Mouse (Mus musculus) kidney, embryonic 15.5 days (tissue): Measurements from ENCODE around the gene Abcg3. TPM values are rescaled to one million over a fixed set of nuclear protein-coding genes. Genes with fewer than 3 reads are reported as not detected.
A peak's percentile ranks its signal among the peaks of the same experiment; 100 is the strongest.
"Not testable (repeated sequence)": the region's sequence is repeated elsewhere in the genome, so short reads cannot be mapped to it uniquely, and the experiment has no call there.

Source experiments
- ATAC-seq: fragments of 200-750 bp; cut with Nextera tagmentation; replicated peaks from 2 replicates; pipeline ENCODE4 v1.8.0; 2017; ENCODE audit warnings: moderate TSS enrichment; ENCODE audit not compliant: low FRiP score
- H3K27ac ChIP-seq: fragments of 300-500 bp; sonication (generic); 2 replicates; pipeline ENCODE4 v1.5.1; 2015; ENCODE audit warnings: mild to moderate bottlenecking, inconsistent platforms
- H3K27me3 ChIP-seq: fragments of 300-500 bp; sonication (generic); 2 replicates; pipeline ENCODE4 v1.6.1; 2015; ENCODE audit warnings: inconsistent platforms
- H3K36me3 ChIP-seq: fragments of 300-500 bp; sonication (generic); 2 replicates; pipeline ENCODE4 v1.6.1; 2015; ENCODE audit warnings: inconsistent platforms
- H3K4me1 ChIP-seq: fragments of 300-500 bp; sonication (generic); 2 replicates; pipeline ENCODE4 v1.6.1; 2015; ENCODE audit warnings: inconsistent platforms
- H3K4me2 ChIP-seq: fragments of 300-500 bp; sonication (generic); 2 replicates; pipeline ENCODE4 v1.6.1; 2015; ENCODE audit warnings: moderate library complexity, mild to moderate bottlenecking, inconsistent platforms
- H3K4me3 ChIP-seq: fragments of 300-500 bp; sonication (generic); replicated peaks from 2 replicates; pipeline ENCODE4 v1.5.1; 2015; ENCODE audit warnings: mild to moderate bottlenecking, inconsistent platforms
- H3K9ac ChIP-seq: fragments of 300-500 bp; sonication (generic); 2 replicates; pipeline ENCODE4 v1.6.1; 2015; ENCODE audit warnings: mild to moderate bottlenecking, inconsistent platforms
- H3K9me3 ChIP-seq: fragments of 300-500 bp; sonication (generic); replicated peaks from 2 replicates; pipeline ENCODE4 v1.6.1; 2016; ENCODE audit warnings: inconsistent platforms
- WGBS: fragments of 180-500 bp; shearing (Covaris S2); methylation state at CpG from one replicate; pipeline ENCODE4 v1.1.7; 2015; ENCODE audit warnings: mixed read lengths; 5-methylcytosine and 5-hydroxymethylcytosine counted together
- polyA plus RNA-seq: library from polyadenylated mRNA; unstranded; fragments of >200 nt; fragmentation: Nextera tagmentation; extraction: Ambion mirVana; gene quantifications from 2 replicates; pipeline ENCODE4 v1.2.1, GENCODE M21; 2015

Gene Abcg3
- 1.3 TPM in 2 replicates for polyA plus RNA-seq

DNA sequence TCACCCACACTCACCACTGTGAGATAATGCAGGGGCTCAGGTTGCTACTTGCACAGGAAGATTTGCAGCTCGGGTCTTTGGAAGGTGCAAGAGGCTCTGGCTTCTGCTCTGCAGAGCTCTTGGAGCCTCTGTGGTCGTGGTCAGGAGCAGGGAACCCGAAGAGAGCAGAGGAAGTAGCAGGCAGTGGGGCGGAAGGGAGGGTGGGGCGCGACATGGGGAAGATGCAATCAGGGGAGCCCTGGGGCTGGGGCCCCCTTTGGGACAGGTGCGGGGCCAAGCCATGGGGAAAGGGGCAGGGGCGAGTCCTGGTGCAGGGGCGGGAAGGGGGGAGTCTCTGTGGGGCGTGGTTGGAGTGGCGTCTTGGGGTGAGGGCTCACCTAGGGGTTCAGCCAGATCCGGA, at the start of gene Abcg3:
Gene Abcg3 (minus strand): TSS at position 184 of the 400 bp plus-strand sequence.
- WGBS, result 33% methylated on average over 12 of the region's 12 CpGs
- Histone ChIP-seq H3K27ac (no peak within 1 kb of the TSS), H3K27me3 (no peaks in the 10 kb centered on the region), H3K9me3 (no peaks in the 10 kb centered on the region), H3K4me2 (peak within 1 kb of the TSS; percentile 55), H3K4me1 (peaks cover 3% of the 10 kb centered on the region; the same call in 1 of the 2 replicates), H3K4me3 (peak within 1 kb of the TSS; percentile 27), H3K9ac (no peak within 1 kb of the TSS), H3K36me3 (no peaks in the 10 kb centered on the region)
- ATAC-seq, result peak; percentile 49; the same call in 1 of the 2 replicates

DNA sequence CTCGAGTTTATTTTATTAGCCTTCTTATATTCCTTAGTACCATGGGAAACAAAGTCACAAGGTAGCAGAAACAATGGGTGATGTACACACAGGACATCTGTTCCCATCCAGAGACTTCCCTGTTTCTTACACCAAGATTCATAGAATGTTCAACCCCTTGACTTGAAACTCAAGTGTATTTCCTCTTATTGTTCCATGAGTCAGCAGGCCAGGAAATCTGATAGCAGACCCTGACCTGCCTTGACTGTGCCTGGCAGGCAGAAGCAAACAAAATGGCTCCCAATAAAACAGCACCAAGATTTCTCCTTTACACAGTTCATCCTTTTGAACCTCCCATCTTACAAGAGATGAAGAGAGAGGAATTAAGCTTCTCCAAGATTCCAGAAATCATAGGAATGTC, 30.0 kb upstream of the Abcg3 start:
- no peak for ATAC-seq
- H3K9me3 ChIP-seq, result no peaks in the 10 kb centered on the region
- no peaks in the 10 kb centered on the region for H3K27me3 ChIP-seq
- H3K36me3 ChIP-seq, result no peaks in the 10 kb centered on the region
- H3K27ac ChIP-seq, result no peak overlapping the region
- no peak overlapping the region for H3K9ac ChIP-seq
- no peaks in the 10 kb centered on the region for H3K4me1 ChIP-seq
- H3K4me2 ChIP-seq, result no peak overlapping the region
- 73% methylated on average over 1 of the region's 1 CpGs for WGBS
- H3K4me3 ChIP-seq, result no peak overlapping the region

DNA sequence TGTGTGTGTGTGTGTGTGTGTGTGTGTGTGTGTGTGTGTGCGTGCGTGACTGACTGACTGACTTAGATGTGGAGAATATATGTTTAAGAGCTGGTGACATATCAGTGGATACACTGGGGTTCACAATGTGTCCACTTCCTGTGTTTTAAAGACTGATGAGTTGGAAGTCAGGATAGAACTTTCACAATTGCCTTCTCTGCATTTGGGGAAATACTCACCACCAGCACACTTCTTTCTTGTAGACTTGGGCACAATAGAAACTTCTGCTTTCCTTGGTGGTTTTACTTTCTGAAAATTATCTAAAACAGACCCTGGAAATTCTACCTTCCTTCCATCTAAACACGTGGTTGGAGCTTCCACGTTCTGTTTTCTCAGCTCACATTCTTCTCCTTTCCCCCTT, 29.1 kb upstream of the Abcg3 start:
- WGBS, result 83% methylated on average over 4 of the region's 4 CpGs
- Histone ChIP-seq H3K36me3 (no peaks in the 10 kb centered on the region), H3K4me3 (no peak overlapping the region), H3K4me2 (no peak overlapping the region), H3K27ac (no peak overlapping the region), H3K27me3 (no peaks in the 10 kb centered on the region), H3K4me1 (no peaks in the 10 kb centered on the region), H3K9ac (no peak overlapping the region), H3K9me3 (no peaks in the 10 kb centered on the region)
- ATAC-seq, result no peak

DNA sequence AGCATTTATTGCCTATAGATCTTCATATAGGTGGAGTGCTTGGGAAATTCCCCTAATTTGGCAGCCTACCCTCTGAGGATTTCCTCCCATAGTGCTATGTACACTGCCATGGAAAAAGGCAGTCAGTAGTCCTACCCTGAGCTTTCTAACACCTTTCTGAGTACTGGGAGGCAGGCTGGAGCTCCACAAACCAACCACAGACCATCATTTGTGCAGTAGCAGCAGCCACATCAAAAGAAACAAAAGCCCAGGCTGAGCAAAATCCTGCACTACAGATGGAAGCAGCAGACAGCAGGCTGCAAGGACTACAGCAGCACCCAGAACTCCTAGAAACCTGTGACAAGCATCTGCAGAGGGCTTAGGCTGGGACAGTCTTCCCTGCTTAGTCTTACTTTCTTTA, 27.9 kb upstream of the Abcg3 start:
- no peaks in the 10 kb centered on the region for H3K27me3 ChIP-seq
- ATAC-seq, result no peak
- H3K9me3 ChIP-seq, result no peaks in the 10 kb centered on the region
- H3K9ac ChIP-seq, result no peak overlapping the region
- H3K4me2 ChIP-seq, result no peak overlapping the region
- H3K4me1 ChIP-seq, result no peaks in the 10 kb centered on the region
- no peaks in the 10 kb centered on the region for H3K36me3 ChIP-seq
- H3K27ac ChIP-seq, result no peak overlapping the region
- H3K4me3 ChIP-seq, result no peak overlapping the region

DNA sequence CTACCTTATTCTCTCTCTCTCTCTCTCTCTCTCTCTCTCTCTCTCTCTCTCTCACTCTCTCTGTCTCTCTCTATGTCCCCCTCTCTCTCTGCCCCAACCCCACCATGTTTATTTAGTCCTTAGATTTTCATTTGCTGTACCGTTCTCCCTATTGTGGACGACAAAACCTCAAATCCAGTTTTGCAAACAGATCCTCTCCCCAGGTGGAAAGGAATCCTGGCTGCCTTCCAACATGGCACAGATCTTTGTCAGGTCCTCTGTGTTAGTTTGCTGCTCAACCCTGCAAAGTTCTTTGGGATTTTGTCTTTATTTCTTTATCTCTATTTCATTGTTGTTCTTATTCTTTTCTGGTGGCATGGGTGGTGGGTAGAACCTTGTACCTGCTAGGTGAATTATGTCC, 6.9 kb upstream of the Abcg3 start:
- Histone ChIP-seq H3K9ac (no peak overlapping the region), H3K27ac (no peak overlapping the region), H3K9me3 (no peaks in the 10 kb centered on the region), H3K27me3 (no peaks in the 10 kb centered on the region), H3K4me2 (no peak overlapping the region), H3K4me1 (no peaks in the 10 kb centered on the region), H3K36me3 (no peaks in the 10 kb centered on the region), H3K4me3 (no peak overlapping the region)
- ATAC-seq, result no peak
- 93% methylated on average over 2 of the region's 2 CpGs for WGBS

DNA sequence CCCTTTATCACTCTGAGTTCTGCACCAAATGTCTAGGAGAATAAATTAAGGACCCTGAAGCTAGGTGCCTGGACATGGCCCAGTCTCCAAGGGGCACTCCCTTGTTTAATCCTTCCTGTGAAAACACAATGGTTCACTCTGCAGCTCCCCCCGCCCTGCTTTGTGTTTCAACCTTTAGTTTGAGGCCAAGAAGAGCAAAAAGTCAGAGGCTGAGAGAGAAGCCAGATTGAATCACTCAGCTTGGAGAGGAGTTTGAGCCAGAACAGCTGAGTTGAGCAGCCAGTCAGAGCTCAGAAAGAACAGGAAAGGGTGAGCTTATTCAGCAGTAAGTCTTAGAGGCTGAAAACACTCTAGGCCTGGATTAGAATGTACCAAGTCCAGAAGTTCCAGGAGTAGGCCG, 5.5 kb upstream of the Abcg3 start:
- H3K27ac ChIP-seq, result no peak overlapping the region
- H3K27me3 ChIP-seq, result no peaks in the 10 kb centered on the region
- H3K4me3 ChIP-seq, result no peak overlapping the region
- H3K9ac ChIP-seq, result no peak overlapping the region
- WGBS, result 64% methylated on average over 2 of the region's 2 CpGs
- no peaks in the 10 kb centered on the region for H3K9me3 ChIP-seq
- H3K36me3 ChIP-seq, result no peaks in the 10 kb centered on the region
- H3K4me2 ChIP-seq, result no peak overlapping the region
- no peaks in the 10 kb centered on the region for H3K4me1 ChIP-seq
- no peak for ATAC-seq

DNA sequence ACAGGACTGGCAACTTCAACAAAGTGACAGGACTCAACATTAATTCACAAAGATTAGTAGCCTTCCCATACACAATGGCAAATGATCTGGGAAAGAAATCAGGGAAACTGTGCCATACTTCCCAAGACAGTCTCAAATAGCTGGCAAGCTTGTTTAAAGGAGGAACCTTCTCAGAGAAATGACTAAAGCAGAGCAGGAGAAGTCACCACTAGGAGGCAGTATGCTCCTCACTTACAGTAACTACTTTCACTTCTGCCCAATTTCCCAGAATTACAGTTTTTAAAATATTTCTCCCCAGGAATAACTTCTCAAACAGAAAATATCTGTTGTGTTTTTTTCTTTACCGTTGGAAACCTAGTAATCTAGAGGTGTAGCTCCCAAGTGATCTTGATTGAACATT, 4.2 kb upstream of the Abcg3 start:
- Histone ChIP-seq H3K9ac (no peak overlapping the region), H3K9me3 (no peaks in the 10 kb centered on the region), H3K4me1 (peaks cover 3% of the 10 kb centered on the region; the same call in 1 of the 2 replicates), H3K27me3 (no peaks in the 10 kb centered on the region), H3K27ac (no peak overlapping the region), H3K4me2 (no peak overlapping the region), H3K4me3 (no peak overlapping the region), H3K36me3 (no peaks in the 10 kb centered on the region)
- no peak for ATAC-seq
- WGBS, result 61% methylated on average over 1 of the region's 1 CpGs

DNA sequence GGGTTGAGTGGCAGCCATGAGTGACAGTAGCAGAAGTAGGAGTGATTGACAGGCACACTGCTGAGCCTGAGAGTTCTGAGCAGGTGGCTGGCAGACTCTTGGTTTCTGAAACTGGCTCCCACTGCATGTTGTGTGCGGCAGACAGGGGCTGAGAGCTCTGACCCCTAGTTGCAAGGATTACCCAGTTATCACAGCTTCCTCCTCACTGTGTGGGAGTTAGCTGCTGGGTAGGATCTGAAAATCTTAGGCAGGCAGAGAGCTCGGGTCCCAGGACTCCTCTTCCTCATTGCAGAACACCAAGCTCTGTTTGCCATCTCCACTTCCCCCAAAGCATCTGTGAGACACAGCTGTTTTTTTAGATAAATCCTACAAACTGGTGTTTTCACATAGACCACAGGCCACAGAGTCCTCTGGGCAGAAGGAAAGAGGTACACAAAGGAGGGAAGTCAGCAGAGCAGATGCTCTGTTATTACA, 3.4 kb downstream of the Abcg3 start:
- no peak for ATAC-seq
- H3K36me3 ChIP-seq, result no peaks in the 10 kb centered on the region
- no peak overlapping the region for H3K27ac ChIP-seq
- no peak overlapping the region for H3K9ac ChIP-seq
- H3K4me3 ChIP-seq, result no peak overlapping the region
- H3K4me1 ChIP-seq, result peaks cover 3% of the 10 kb centered on the region; the same call in 1 of the 2 replicates
- no peaks in the 10 kb centered on the region for H3K27me3 ChIP-seq
- H3K4me2 ChIP-seq, result no peak overlapping the region
- no peaks in the 10 kb centered on the region for H3K9me3 ChIP-seq
- WGBS, result 57% methylated on average over 2 of the region's 2 CpGs

DNA sequence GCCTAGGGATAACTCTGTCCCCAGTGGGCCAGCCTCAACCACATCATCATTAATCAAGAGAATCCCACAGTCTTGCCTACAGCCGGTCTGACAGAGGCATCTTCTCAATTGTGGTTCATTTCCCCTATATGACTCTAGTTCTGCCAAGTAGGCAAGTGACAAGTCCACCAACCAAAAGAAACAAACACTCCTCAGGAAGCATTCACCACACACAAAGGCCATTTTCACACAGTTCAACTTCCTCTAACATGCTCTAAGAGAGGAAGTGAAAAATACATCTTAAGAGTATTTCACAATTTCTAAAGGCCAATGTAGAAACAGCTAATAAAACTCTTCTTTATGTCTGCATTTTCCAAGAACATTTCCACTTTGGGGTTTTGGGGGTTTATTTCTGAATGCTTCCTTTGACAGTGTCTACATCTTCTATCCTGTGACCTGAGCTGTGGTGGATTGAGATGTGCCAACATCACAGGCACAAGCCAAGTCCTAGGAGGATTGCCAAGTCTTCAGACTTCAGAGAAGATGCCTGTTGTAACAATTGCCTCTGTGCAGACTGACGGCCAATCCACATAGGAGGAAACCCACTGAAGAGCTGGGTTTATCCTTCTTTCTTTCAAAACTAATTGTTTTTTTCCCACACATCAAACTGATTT, 24.3 kb downstream of the Abcg3 start:
- no peak overlapping the region for H3K27ac ChIP-seq
- H3K4me2 ChIP-seq, result no peak overlapping the region
- no peaks in the 10 kb centered on the region for H3K27me3 ChIP-seq
- no peak overlapping the region for H3K9ac ChIP-seq
- H3K9me3 ChIP-seq, result no peaks in the 10 kb centered on the region
- ATAC-seq, result no peak
- no peaks in the 10 kb centered on the region for H3K4me1 ChIP-seq
- H3K4me3 ChIP-seq, result no peak overlapping the region
- 87% methylated on average over 2 of the region's 2 CpGs for WGBS
- no peaks in the 10 kb centered on the region for H3K36me3 ChIP-seq

DNA sequence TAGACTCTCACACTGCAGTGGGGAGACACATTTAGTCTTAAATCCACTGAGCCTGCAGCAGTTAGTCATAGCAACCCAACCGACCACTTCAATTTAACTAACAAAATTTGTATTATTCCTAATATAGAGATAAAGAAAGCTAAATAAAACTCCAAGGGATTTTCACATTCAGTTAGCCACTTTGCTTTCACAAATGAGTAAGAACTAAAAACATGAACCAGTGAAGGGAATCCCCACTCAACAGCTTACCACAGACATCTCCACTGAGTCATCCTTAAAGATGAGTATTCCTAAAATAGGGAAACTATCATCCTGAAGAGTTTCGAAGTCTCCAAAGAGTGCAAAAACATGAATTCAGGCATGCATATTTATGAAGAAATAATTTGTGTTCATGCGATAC, 27.3 kb downstream of the Abcg3 start:
- Histone ChIP-seq H3K4me3 (no peak overlapping the region), H3K9me3 (no peaks in the 10 kb centered on the region), H3K4me1 (no peaks in the 10 kb centered on the region), H3K4me2 (no peak overlapping the region), H3K27me3 (no peaks in the 10 kb centered on the region), H3K36me3 (no peaks in the 10 kb centered on the region), H3K9ac (no peak overlapping the region), H3K27ac (no peak overlapping the region)
- 92% methylated on average over 3 of the region's 3 CpGs for WGBS
- ATAC-seq, result no peak

DNA sequence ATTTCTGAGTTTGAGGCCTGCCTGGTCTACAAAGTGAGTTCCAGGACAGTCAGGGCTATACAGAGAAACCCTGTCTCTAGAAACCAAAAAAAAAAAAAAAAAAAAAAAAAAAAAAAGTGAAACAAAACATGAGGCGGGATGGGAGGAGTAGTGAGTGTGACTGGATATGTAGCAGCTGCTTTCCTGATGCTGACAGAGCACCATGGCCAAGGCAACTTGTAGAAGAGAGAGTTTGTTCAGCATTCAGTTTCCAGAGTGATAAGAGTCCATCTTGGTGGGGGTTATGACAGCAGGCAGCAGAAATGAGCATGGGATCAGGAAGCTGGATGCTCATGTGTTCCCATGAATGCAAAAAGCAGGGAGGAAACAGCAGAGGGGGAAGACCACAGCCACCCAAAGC, 35.6 kb downstream of the Abcg3 start:
- Histone ChIP-seq H3K27me3 (no peaks in the 10 kb centered on the region), H3K36me3 (no peaks in the 10 kb centered on the region), H3K27ac (no peak overlapping the region), H3K4me3 (no peak overlapping the region), H3K4me2 (no peak overlapping the region), H3K9me3 (no peaks in the 10 kb centered on the region), H3K9ac (no peak overlapping the region), H3K4me1 (no peaks in the 10 kb centered on the region)
- ATAC-seq, result no peak
- WGBS, result 71% methylated on average over 1 of the region's 1 CpGs

DNA sequence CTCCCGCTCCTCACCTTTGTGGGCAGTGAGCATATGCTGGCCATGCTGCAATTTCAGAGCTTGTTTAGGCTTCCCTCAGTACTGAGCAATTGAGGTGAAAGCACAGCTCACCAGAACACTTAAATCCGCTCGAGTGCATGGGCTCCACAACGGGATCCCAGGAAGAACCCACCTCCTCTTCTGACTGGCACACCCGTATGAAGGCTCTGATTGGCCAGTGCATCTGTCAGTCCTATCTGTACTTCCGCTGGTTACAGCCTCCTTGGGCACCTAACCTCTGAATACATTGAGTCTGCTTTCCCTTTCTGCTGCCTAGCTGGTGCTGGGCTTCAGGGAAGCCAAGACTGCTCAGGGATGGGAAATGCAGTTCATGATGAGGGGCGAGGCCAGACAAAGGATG, 48.4 kb downstream of the Abcg3 start:
- H3K27ac ChIP-seq, result no peak overlapping the region

DNA sequence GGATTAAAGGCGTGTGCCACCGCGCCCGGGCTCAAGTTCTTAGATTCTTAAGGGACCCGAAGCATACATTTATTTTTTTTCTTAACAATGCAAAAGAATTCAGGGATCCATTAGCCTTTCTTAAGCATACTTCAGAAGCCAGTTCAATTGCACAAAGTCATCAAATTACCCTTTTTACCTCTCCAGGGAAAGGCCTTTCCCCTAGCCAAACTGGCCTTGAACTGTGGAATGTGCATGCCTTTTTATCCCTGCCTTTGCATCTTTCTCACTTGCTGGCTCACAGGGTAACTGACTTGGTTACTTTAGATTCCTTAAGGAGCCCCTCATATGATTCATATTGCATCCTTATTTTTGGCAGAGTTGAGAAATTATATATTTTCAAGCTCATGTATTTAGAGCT, 76.0 kb downstream of the Abcg3 start:
- not testable (repeated sequence) for H3K4me3 ChIP-seq, H3K4me2 ChIP-seq, H3K9ac ChIP-seq, ATAC-seq, H3K27ac ChIP-seq, H3K9me3 ChIP-seq, H3K36me3 ChIP-seq, H3K4me1 ChIP-seq, H3K27me3 ChIP-seq
- WGBS, result 92% methylated on average over 5 of the region's 5 CpGs

More for the DNA sequence above, 48.4 kb downstream of the Abcg3 start:
- Histone ChIP-seq H3K4me3 (no peak overlapping the region), H3K4me1 (no peaks in the 10 kb centered on the region), H3K27me3 (no peaks in the 10 kb centered on the region), H3K4me2 (no peak overlapping the region), H3K9me3 (0 out of 2 replicates have a peak, but pooled peaks cover 3% of the 10 kb centered on the region), H3K9ac (no peak overlapping the region), H3K36me3 (no peaks in the 10 kb centered on the region)
- no peak for ATAC-seq
- 92% methylated on average over 7 of the region's 7 CpGs for WGBS
